Mouse (Mus musculus) midbrain, embryonic 10.5 days (tissue): Measurements from ENCODE around the gene Plppr4. TPM values are rescaled to one million over a fixed set of nuclear protein-coding genes. Genes with fewer than 3 reads are reported as not detected.

Source experiments
- DNase-seq: peaks from one replicate; pipeline ENCODE4 v3.0.0-alpha.2; 2017; ENCODE audit warnings: low spot score
- H3K27ac ChIP-seq: fragments of 300-500 bp; sonication (generic); replicated peaks from 2 replicates; pipeline ENCODE4 v1.5.1; 2016; ENCODE audit warnings: mild to moderate bottlenecking
- H3K27me3 ChIP-seq: fragments of 300-500 bp; sonication (generic); 2 replicates; pipeline ENCODE4 v1.6.1; 2016; ENCODE audit warnings: low read depth, mild to moderate bottlenecking; ENCODE audit not compliant: poor library complexity, severe bottlenecking
- H3K36me3 ChIP-seq: fragments of 300-500 bp; sonication (generic); 2 replicates; pipeline ENCODE4 v1.6.1; 2016; ENCODE audit warnings: mild to moderate bottlenecking, moderate library complexity
- H3K4me1 ChIP-seq: fragments of 300-500 bp; sonication (generic); 2 replicates; pipeline ENCODE4 v1.6.1; 2016
- H3K4me3 ChIP-seq: fragments of 300-500 bp; sonication (generic); 2 replicates; pipeline ENCODE4 v1.5.1; 2016; ENCODE audit warnings: mild to moderate bottlenecking, moderate library complexity
- H3K9me3 ChIP-seq: fragments of 300-500 bp; sonication (generic); replicated peaks from 2 replicates; pipeline ENCODE4 v1.6.1; 2016; ENCODE audit warnings: mild to moderate bottlenecking
- WGBS: fragments of 180-500 bp; shearing (Covaris S2); methylation state at CpG from one replicate; pipeline ENCODE4 v1.1.7; 2016; 5-methylcytosine and 5-hydroxymethylcytosine counted together
- microRNA-seq: library from miRNA; unstranded; fragments of <30 nt; microRNA quantifications from one replicate; pipeline ENCODE4, GENCODE M21; 2017
- polyA plus RNA-seq: library from polyadenylated mRNA; unstranded; fragments of >200 nt; fragmentation: Nextera tagmentation; extraction: Ambion mirVana; gene quantifications from 2 replicates; pipeline ENCODE4 v1.2.1, GENCODE M21; 2016

Plppr4 gene
- polyA plus RNA-seq, 1 experiment from 2014 or later, result 0.31 TPM

- Histone ChIP-seq H3K4me1 (no peaks in the 10 kb centered on the region), H3K27me3 (no peaks in the 10 kb centered on the region), H3K36me3 (no peaks in the 10 kb centered on the region), H3K27ac (no peak overlapping the region), H3K9me3 (no peaks in the 10 kb centered on the region), H3K4me3 (no peak overlapping the region)
- no peak for DNase-seq
- 90% methylated on average over 4 of the region's 4 CpGs for WGBS
Measured at GRCm38 (mm10) chr3:117313339-117313738, 47.3 kb downstream of the Plppr4 start.

GRCm38 (mm10) chr3:117312097-117312496 lies 48.6 kb downstream of the Plppr4 start:
- Histone ChIP-seq H3K4me3 (no peak overlapping the region), H3K27ac (no peak overlapping the region), H3K36me3 (no peaks in the 10 kb centered on the region), H3K27me3 (no peaks in the 10 kb centered on the region), H3K9me3 (no peaks in the 10 kb centered on the region), H3K4me1 (no peaks in the 10 kb centered on the region)
- 93% methylated on average over 7 of the region's 7 CpGs for WGBS
- DNase-seq, result no peak

GRCm38 (mm10) chr3:117310801-117311368 lies 49.8 kb downstream of the Plppr4 start:
- no peaks in the 10 kb centered on the region for H3K9me3 ChIP-seq
- H3K4me1 ChIP-seq, result no peaks in the 10 kb centered on the region
- H3K4me3 ChIP-seq, result no peak overlapping the region
- no peak overlapping the region for H3K27ac ChIP-seq
- no peaks in the 10 kb centered on the region for H3K36me3 ChIP-seq
- 79% methylated on average over 2 of the region's 2 CpGs for WGBS
- no peak for DNase-seq
- no peaks in the 10 kb centered on the region for H3K27me3 ChIP-seq

- DNase-seq, result no peak
- no peaks in the 10 kb centered on the region for H3K36me3 ChIP-seq
- no peak overlapping the region for H3K27ac ChIP-seq
- 99% methylated on average over 3 of the region's 3 CpGs for WGBS
- no peaks in the 10 kb centered on the region for H3K4me1 ChIP-seq
- H3K9me3 ChIP-seq, result no peaks in the 10 kb centered on the region
- no peaks in the 10 kb centered on the region for H3K27me3 ChIP-seq
- H3K4me3 ChIP-seq, result no peak overlapping the region
Measured at GRCm38 (mm10) chr3:117309580-117309910, 51.1 kb downstream of the Plppr4 start.

GRCm38 (mm10) chr3:117308895-117309579 lies 51.6 kb downstream of the Plppr4 start:
- no peaks in the 10 kb centered on the region for H3K36me3 ChIP-seq
- no peak overlapping the region for H3K4me3 ChIP-seq
- no peaks in the 10 kb centered on the region for H3K4me1 ChIP-seq
- no peaks in the 10 kb centered on the region for H3K27me3 ChIP-seq
- no peak overlapping the region for H3K27ac ChIP-seq
- WGBS, result 95% methylated on average over 3 of the region's 3 CpGs
- DNase-seq, result no peak
- H3K9me3 ChIP-seq, result no peaks in the 10 kb centered on the region

- 93% methylated on average over 4 of the region's 4 CpGs for WGBS
- Histone ChIP-seq H3K9me3 (no peaks in the 10 kb centered on the region), H3K36me3 (no peaks in the 10 kb centered on the region), H3K4me3 (no peak overlapping the region), H3K4me1 (no peaks in the 10 kb centered on the region), H3K27ac (no peak overlapping the region), H3K27me3 (no peaks in the 10 kb centered on the region)
- DNase-seq, result no peak
Measured at GRCm38 (mm10) chr3:117307555-117307954, 53.1 kb downstream of the Plppr4 start.

- Histone ChIP-seq H3K4me3 (no peak overlapping the region), H3K27ac (no peak overlapping the region), H3K36me3 (no peaks in the 10 kb centered on the region), H3K4me1 (no peaks in the 10 kb centered on the region), H3K9me3 (no peaks in the 10 kb centered on the region), H3K27me3 (no peaks in the 10 kb centered on the region)
- DNase-seq, result no peak
- 92% methylated on average over 2 of the region's 2 CpGs for WGBS
Measured at GRCm38 (mm10) chr3:117304037-117304436, 56.6 kb downstream of the Plppr4 start.

GRCm38 (mm10) chr3:117300735-117301271 lies 59.9 kb downstream of the Plppr4 start:
- Histone ChIP-seq H3K27ac (no peak overlapping the region), H3K27me3 (no peaks in the 10 kb centered on the region), H3K36me3 (no peaks in the 10 kb centered on the region), H3K9me3 (no peaks in the 10 kb centered on the region), H3K4me1 (no peaks in the 10 kb centered on the region), H3K4me3 (no peak overlapping the region)
- 85% methylated on average over 1 of the region's 1 CpGs for WGBS
- no peak for DNase-seq

GRCm38 (mm10) chr3:117297735-117298134 lies 62.9 kb downstream of the Plppr4 start:
- no peaks in the 10 kb centered on the region for H3K4me1 ChIP-seq
- no peaks in the 10 kb centered on the region for H3K9me3 ChIP-seq
- H3K36me3 ChIP-seq, result no peaks in the 10 kb centered on the region
- H3K27me3 ChIP-seq, result no peaks in the 10 kb centered on the region
- DNase-seq, result no peak
- no peak overlapping the region for H3K27ac ChIP-seq
- WGBS, result 86% methylated on average over 1 of the region's 1 CpGs
- H3K4me3 ChIP-seq, result no peak overlapping the region

- WGBS, result 85% methylated on average over 2 of the region's 2 CpGs
Measured at GRCm38 (mm10) chr3:117294308-117294925, 66.3 kb downstream of the Plppr4 start.

More at GRCm38 (mm10) chr3:117294308-117294925, 66.3 kb downstream of the Plppr4 start:
- DNase-seq, result no peak
- Histone ChIP-seq H3K9me3 (no peaks in the 10 kb centered on the region), H3K4me3 (no peak overlapping the region), H3K4me1 (no peaks in the 10 kb centered on the region), H3K36me3 (no peaks in the 10 kb centered on the region), H3K27me3 (no peaks in the 10 kb centered on the region), H3K27ac (no peak overlapping the region)

Small RNAs within 50 kb of the gene (microRNA-seq; reads per million reads assigned to microRNA genes)
- not detected for gene Gm22408

Other genes with a start within 250 kb of the Plppr4 start
- gene Plppr5, start 214.0 kb upstream of the Plppr4 start, polyA plus RNA-seq, result 0.10 TPM in 1 of 2 replicates, not detected in the other